Mouse (Mus musculus): Measurements from ENCODE around the gene Ric8b. TPM values are rescaled to one million over a fixed set of nuclear protein-coding genes. Genes with fewer than 3 reads are reported as not detected.
A peak's percentile ranks its signal among the peaks of the same experiment; 100 is the strongest.

Gene Ric8b
- polyA plus RNA-seq, 1 experiment from 2014 or later: 15.7 TPM

GRCm38 (mm10) chr10:84926336-84926735 lies 8.9 kb downstream of the Ric8b start:
- Histone ChIP-seq H3K27ac (ENCODE audit: low read length) (no peak overlapping the region), H3K4me3 (ENCODE audit: low read length) (no peak overlapping the region), H3K27me3 (ENCODE audit: control insufficient read depth, insufficient read depth, low read length) (no peaks in the 10 kb centered on the region), H3K4me1 (ENCODE audit: control insufficient read depth, insufficient read depth, low read length) (no peaks in the 10 kb centered on the region), H3K9ac (ENCODE audit: low read length) (no peak overlapping the region), H3K9me3 (replicated peaks; ENCODE audit: control insufficient read depth, low read length) (no peaks in the 10 kb centered on the region), H3K4me2 (ENCODE audit: low read depth, low read length) (no peak overlapping the region), H3K36me3 (ENCODE audit: control insufficient read depth, insufficient read depth) (peaks cover 5% of the 10 kb centered on the region; the same call in 1 of the 2 replicates)
- 82% methylated on average over 7 of the region's 7 CpGs for WGBS
- no peak for ATAC-seq (replicated peaks; ENCODE audit: extremely low read depth, insufficient read depth, low FRiP score)

DNA sequence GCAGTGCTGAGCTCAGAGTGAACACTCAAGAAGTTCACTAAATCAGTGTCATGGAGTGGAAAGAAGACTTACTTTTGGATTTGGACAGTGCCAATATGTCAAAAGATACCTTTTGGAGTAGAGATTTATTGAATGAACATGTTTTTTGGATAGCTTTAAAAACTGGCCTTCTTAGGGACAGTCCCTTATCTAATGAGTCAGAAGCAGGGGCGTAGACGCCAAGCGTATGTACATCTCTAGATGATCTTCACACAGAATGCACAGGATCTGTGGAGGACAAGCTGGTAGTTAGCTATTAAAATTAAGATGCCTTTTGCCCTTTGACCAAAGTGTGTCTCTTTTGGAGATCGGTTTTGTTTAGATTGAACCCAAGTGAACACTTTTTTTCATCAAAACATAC lies 9.5 kb downstream of the Ric8b start:
- Histone ChIP-seq H3K4me3 (ENCODE audit: low read length) (no peak overlapping the region), H3K36me3 (ENCODE audit: control insufficient read depth, insufficient read depth) (peaks cover 3% of the 10 kb centered on the region; the same call in 1 of the 2 replicates), H3K4me2 (ENCODE audit: low read depth, low read length) (no peak overlapping the region), H3K27me3 (ENCODE audit: control insufficient read depth, insufficient read depth, low read length) (no peaks in the 10 kb centered on the region), H3K9ac (ENCODE audit: low read length) (no peak overlapping the region), H3K4me1 (ENCODE audit: control insufficient read depth, insufficient read depth, low read length) (no peaks in the 10 kb centered on the region), H3K9me3 (replicated peaks; ENCODE audit: control insufficient read depth, low read length) (no peaks in the 10 kb centered on the region), H3K27ac (ENCODE audit: low read length) (no peak overlapping the region)
- no peak for ATAC-seq (replicated peaks; ENCODE audit: extremely low read depth, insufficient read depth, low FRiP score)
- WGBS: 91% methylated on average over 4 of the region's 4 CpGs

GRCm38 (mm10) chr10:84928465-84928864 lies 11.0 kb downstream of the Ric8b start:
- Histone ChIP-seq H3K9ac (ENCODE audit: low read length) (no peak overlapping the region), H3K4me2 (ENCODE audit: low read depth, low read length) (no peak overlapping the region), H3K4me3 (ENCODE audit: low read length) (no peak overlapping the region), H3K4me1 (ENCODE audit: control insufficient read depth, insufficient read depth, low read length) (no peaks in the 10 kb centered on the region), H3K36me3 (ENCODE audit: control insufficient read depth, insufficient read depth) (peaks cover 3% of the 10 kb centered on the region; the same call in 1 of the 2 replicates), H3K27me3 (ENCODE audit: control insufficient read depth, insufficient read depth, low read length) (no peaks in the 10 kb centered on the region), H3K27ac (ENCODE audit: low read length) (no peak overlapping the region), H3K9me3 (replicated peaks; ENCODE audit: control insufficient read depth, low read length) (no peaks in the 10 kb centered on the region)
- 90% methylated on average over 4 of the region's 4 CpGs for WGBS
- no peak for ATAC-seq (replicated peaks; ENCODE audit: extremely low read depth, insufficient read depth, low FRiP score)

GRCm38 (mm10) chr10:84935553-84936209 lies 18.3 kb downstream of the Ric8b start:
- 82% methylated on average over 7 of the region's 7 CpGs for WGBS
- Histone ChIP-seq H3K4me3 (ENCODE audit: low read length) (no peak overlapping the region), H3K4me2 (ENCODE audit: low read depth, low read length) (no peak overlapping the region), H3K4me1 (ENCODE audit: control insufficient read depth, insufficient read depth, low read length) (peaks cover 26% of the 10 kb centered on the region), H3K9me3 (replicated peaks; ENCODE audit: control insufficient read depth, low read length) (no peaks in the 10 kb centered on the region), H3K36me3 (ENCODE audit: control insufficient read depth, insufficient read depth) (no peaks in the 10 kb centered on the region), H3K9ac (ENCODE audit: low read length) (no peak overlapping the region), H3K27me3 (ENCODE audit: control insufficient read depth, insufficient read depth, low read length) (no peaks in the 10 kb centered on the region), H3K27ac (ENCODE audit: low read length) (no peak overlapping the region)
- ATAC-seq (replicated peaks; ENCODE audit: extremely low read depth, insufficient read depth, low FRiP score): no peak

DNA sequence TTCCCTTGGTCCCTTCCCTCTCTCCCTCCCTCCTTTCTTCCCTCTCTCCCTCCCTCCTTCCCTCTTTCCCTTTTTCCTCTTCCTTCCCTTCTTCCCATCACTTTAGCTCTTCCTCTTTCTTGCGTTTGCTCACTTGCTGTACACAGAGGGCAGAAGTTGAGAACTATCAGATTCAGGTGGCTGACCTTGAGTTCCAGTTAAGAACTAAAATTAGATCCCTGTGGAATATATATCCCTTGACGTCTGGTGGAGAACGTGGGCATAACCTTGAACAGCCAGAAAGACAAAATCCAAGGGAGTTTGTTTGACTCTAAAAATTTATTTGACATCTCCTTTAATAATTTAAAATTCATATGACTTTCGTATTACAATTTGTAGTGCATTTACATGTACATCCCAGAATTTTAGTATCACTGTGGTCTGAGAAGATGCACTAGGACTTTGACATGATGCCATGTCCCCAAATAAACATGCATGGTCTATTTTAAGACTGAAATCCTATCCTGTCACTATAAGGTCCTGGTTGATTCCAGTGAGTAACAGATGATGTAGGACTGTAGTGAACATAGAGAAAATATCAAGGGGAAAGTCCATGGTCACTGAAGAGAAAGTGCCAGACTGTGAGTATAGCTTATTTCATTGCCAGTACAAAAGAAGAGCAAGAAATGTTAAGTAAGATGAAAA lies 19.6 kb downstream of the Ric8b start:
- Histone ChIP-seq H3K27ac (ENCODE audit: low read length) (peak overlapping the region; percentile 51), H3K4me2 (ENCODE audit: low read depth, low read length) (no peak overlapping the region), H3K4me1 (ENCODE audit: control insufficient read depth, insufficient read depth, low read length) (peaks cover 26% of the 10 kb centered on the region), H3K9me3 (replicated peaks; ENCODE audit: control insufficient read depth, low read length) (no peaks in the 10 kb centered on the region), H3K27me3 (ENCODE audit: control insufficient read depth, insufficient read depth, low read length) (no peaks in the 10 kb centered on the region), H3K4me3 (ENCODE audit: low read length) (no peak overlapping the region), H3K36me3 (ENCODE audit: control insufficient read depth, insufficient read depth) (no peaks in the 10 kb centered on the region), H3K9ac (ENCODE audit: low read length) (no peak overlapping the region)
- ATAC-seq (replicated peaks; ENCODE audit: extremely low read depth, insufficient read depth, low FRiP score): 0 out of 2 replicates have a peak, but pooled peaks have one; percentile 32
- WGBS: 49% methylated on average over 4 of the region's 4 CpGs

DNA sequence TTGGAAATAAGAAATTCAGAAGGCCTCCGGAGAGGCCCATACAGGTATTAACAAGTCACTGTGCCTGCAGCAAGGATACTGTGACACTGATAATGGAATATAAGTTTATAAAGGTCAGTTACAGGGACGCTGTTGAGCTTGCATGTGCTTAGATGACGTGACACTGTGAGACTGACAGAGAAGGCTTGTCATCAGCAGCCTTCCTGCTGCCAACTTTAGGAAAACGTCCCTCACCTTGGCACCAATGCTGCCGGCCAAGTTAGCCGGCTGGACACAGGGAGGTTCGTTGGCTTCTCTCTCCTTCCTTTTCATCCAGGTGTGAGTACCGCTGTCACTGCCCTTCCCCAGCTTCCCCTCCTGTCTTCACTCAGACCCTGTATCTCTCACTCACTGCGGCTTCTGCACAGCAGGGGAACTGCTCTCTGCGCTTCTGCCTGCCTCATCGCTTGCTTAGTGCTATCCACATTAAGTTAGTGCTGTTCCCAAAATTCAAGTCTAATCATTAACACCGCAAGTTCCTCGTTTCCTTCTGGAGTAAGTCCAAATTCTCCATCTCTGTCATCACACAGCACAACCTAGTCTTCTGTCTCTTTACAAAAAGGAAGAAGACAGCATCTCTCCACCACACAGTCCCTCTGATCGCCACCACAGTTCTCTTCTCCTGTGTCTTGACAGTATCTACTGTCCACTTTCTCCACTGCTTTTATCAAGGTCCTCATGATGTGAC lies 20.8 kb downstream of the Ric8b start:
- Histone ChIP-seq H3K27ac (ENCODE audit: low read length) (no peak overlapping the region; the same call in 1 of the 2 replicates), H3K27me3 (ENCODE audit: control insufficient read depth, insufficient read depth, low read length) (no peaks in the 10 kb centered on the region), H3K9ac (ENCODE audit: low read length) (no peak overlapping the region), H3K36me3 (ENCODE audit: control insufficient read depth, insufficient read depth) (no peaks in the 10 kb centered on the region), H3K4me1 (ENCODE audit: control insufficient read depth, insufficient read depth, low read length) (peaks cover 26% of the 10 kb centered on the region), H3K9me3 (replicated peaks; ENCODE audit: control insufficient read depth, low read length) (no peaks in the 10 kb centered on the region), H3K4me3 (ENCODE audit: low read length) (no peak overlapping the region), H3K4me2 (ENCODE audit: low read depth, low read length) (no peak overlapping the region)
- WGBS: 52% methylated on average over 14 of the region's 14 CpGs
- 0 out of 2 replicates have a peak, but pooled peaks have one; percentile 20 for ATAC-seq (replicated peaks; ENCODE audit: extremely low read depth, insufficient read depth, low FRiP score)

DNA sequence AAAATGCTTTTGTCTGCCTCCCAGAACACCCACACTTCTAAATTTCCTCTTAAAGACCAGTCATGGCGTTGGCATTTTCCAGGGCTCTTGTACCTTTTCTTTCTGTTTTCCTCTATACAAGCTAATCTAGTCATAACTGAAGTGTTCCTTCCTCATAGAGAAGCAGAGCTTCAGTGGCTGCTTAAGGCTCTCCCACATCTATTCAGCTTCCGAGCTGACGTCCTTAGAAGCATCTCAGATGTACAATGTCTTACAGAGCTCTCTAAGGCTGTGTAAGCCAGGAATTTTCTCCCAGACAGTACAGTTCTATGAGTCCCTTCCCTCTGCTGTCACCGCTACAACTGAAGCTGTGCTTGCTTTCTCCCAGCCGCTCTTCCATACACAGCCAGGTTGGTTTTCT lies 21.5 kb downstream of the Ric8b start:
- Histone ChIP-seq H3K27ac (ENCODE audit: low read length) (no peak overlapping the region), H3K36me3 (ENCODE audit: control insufficient read depth, insufficient read depth) (no peaks in the 10 kb centered on the region), H3K9me3 (replicated peaks; ENCODE audit: control insufficient read depth, low read length) (no peaks in the 10 kb centered on the region), H3K4me2 (ENCODE audit: low read depth, low read length) (no peak overlapping the region), H3K9ac (ENCODE audit: low read length) (no peak overlapping the region), H3K4me1 (ENCODE audit: control insufficient read depth, insufficient read depth, low read length) (peaks cover 26% of the 10 kb centered on the region), H3K4me3 (ENCODE audit: low read length) (no peak overlapping the region), H3K27me3 (ENCODE audit: control insufficient read depth, insufficient read depth, low read length) (no peaks in the 10 kb centered on the region)
- no peak for ATAC-seq (replicated peaks; ENCODE audit: extremely low read depth, insufficient read depth, low FRiP score)
- 79% methylated on average over 5 of the region's 5 CpGs for WGBS

GRCm38 (mm10) chr10:84940356-84940755 lies 22.9 kb downstream of the Ric8b start:
- Histone ChIP-seq H3K4me2 (ENCODE audit: low read depth, low read length) (no peak overlapping the region), H3K9me3 (replicated peaks; ENCODE audit: control insufficient read depth, low read length) (no peaks in the 10 kb centered on the region), H3K4me1 (ENCODE audit: control insufficient read depth, insufficient read depth, low read length) (peaks cover 22% of the 10 kb centered on the region), H3K27ac (ENCODE audit: low read length) (no peak overlapping the region), H3K4me3 (ENCODE audit: low read length) (no peak overlapping the region), H3K36me3 (ENCODE audit: control insufficient read depth, insufficient read depth) (no peaks in the 10 kb centered on the region), H3K27me3 (ENCODE audit: control insufficient read depth, insufficient read depth, low read length) (no peaks in the 10 kb centered on the region), H3K9ac (ENCODE audit: low read length) (no peak overlapping the region)
- WGBS: 61% methylated on average over 1 of the region's 1 CpGs
- ATAC-seq (replicated peaks; ENCODE audit: extremely low read depth, insufficient read depth, low FRiP score): no peak

DNA sequence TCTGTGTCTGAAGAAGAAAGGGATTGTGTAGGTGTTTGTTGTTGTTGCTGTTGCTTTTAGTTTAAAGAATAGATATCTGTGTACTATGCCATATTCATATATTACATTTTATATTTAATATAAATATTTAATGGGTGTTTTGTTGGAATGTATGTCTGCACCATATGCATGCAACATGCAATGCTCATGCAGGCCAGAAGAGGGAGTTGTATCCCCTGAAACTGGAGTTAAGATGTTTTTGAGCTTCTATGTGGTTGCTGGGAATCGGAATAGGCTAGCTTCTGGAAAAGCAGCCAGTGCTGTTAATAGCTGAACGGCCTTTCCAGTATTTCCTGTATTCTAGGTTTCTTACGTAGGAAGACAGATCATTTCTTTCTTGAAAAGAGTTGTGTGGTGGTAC lies 28.3 kb downstream of the Ric8b start:
- Histone ChIP-seq H3K4me2 (ENCODE audit: low read depth, low read length) (no peak overlapping the region), H3K36me3 (ENCODE audit: control insufficient read depth, insufficient read depth) (peaks cover 12% of the 10 kb centered on the region), H3K27me3 (ENCODE audit: control insufficient read depth, insufficient read depth, low read length) (no peaks in the 10 kb centered on the region), H3K9ac (ENCODE audit: low read length) (no peak overlapping the region), H3K9me3 (replicated peaks; ENCODE audit: control insufficient read depth, low read length) (no peaks in the 10 kb centered on the region), H3K4me1 (ENCODE audit: control insufficient read depth, insufficient read depth, low read length) (peaks cover 12% of the 10 kb centered on the region), H3K4me3 (ENCODE audit: low read length) (no peak overlapping the region), H3K27ac (ENCODE audit: low read length) (no peak overlapping the region; the same call in 1 of the 2 replicates)
- WGBS: 88% methylated on average over 3 of the region's 3 CpGs
- no peak for ATAC-seq (replicated peaks; ENCODE audit: extremely low read depth, insufficient read depth, low FRiP score)

Data from heart, embryonic 16.5 days (tissue).